Comparison of ENCODE assay signal across 8 mouse cellular contexts in the genomic region with DNA sequence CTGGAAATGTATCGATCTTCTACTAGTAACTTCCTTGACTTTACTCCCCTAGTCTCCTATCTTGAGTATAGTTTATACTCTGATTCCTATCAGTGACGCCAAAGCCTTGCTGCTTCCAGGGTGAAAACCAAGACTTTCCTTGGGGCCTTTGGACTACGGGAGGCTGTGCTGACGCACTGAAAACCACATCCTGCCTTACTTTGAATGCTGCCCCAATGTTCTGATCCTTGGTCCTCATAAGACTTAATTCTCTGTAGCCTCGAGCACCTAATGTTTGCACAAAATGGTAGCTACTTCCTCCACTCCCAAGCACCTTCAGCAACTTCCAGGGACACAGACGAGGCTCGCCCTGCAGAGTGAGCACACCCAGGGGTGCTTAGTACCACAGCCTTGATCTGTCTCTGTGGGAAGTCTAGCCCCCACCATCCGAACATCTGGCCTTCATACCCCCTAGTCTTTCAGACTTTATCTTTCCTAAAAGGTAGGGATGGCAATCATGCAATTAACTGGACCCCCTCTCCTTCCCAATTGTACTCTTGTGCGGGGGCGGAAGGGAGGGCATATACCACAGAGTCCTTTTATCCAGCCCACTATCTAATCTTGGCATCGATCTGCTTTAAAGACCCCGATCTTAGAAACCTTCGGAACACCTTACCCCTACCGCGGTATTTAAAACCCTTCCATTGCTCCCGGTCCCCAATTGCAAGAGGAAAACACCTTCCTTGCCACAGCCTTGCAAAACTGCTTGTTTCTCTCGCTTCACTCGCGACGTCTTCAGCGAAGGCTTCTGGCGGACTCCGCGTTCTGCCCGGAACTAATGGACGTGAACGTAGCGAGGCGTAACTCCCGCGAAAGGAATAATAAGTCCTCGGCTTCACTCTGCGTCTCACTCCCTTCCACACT. TPM values are rescaled to one million over a fixed set of nuclear protein-coding genes. Genes with fewer than 3 reads are reported as not detected.
DNase-seq lines count a peak whose midpoint lies in the region; ATAC-seq lines count a peak whose summit lies in the region.

No protein-coding gene starts in this region.

- H3K4me3 ChIP-seq in erythroblast, embryonic 14.5 days (replicated peaks): peak overlapping the region; percentile 68
- H3K4me3 ChIP-seq in limb, embryonic 13.5 days: peak overlapping the region; percentile 97
- peak overlapping the region; percentile 96 for H3K4me3 ChIP-seq in stomach, embryonic 14.5 days (ENCODE audit: low read depth, low read length)

- DNase-seq in frontal cortex, postnatal 36 days (ENCODE audit: low spot score in 2 of 2): no peak
- peak; percentile 79 for DNase-seq in 416B (ENCODE audit: low read depth)
- no peak for DNase-seq in spleen, adult 12 weeks (ENCODE audit: low spot score)
- DNase-seq in ovary, postnatal 36 days (ENCODE audit: low spot score): no peak

- peak; percentile 1; the same call in 1 of the 2 replicates for ATAC-seq in frontal cortex, adult (ENCODE audit: low TSS enrichment)
- ATAC-seq in limb, embryonic 13.5 days (ENCODE audit: low FRiP score, low read depth): peak; percentile 21; the same call in 1 of the 2 replicates
- ATAC-seq in stomach, embryonic 14.5 days (ENCODE audit: insufficient number of reproducible peaks, insufficient read depth, low FRiP score, low read depth): peak; percentile 12; the same call in 1 of the 2 replicates

- no peaks in the 10 kb centered on the region for H3K9me3 ChIP-seq in erythroblast, embryonic 14.5 days (ENCODE audit: control insufficient read depth, low read length)
- H3K9me3 ChIP-seq in limb, embryonic 13.5 days: no peaks in the 10 kb centered on the region
- H3K9me3 ChIP-seq in stomach, embryonic 14.5 days (ENCODE audit: control insufficient read depth, low read depth, low read length): no peaks in the 10 kb centered on the region

- WGBS in limb, embryonic 13.5 days: 9% methylated on average over 33 of the region's 33 CpGs
- 10% methylated on average over 33 of the region's 33 CpGs for WGBS in stomach, embryonic 14.5 days

- no peaks in the 10 kb centered on the region for H3K36me3 ChIP-seq in erythroblast, embryonic 14.5 days (ENCODE audit: control insufficient read depth)
- H3K36me3 ChIP-seq in limb, embryonic 13.5 days: no peaks in the 10 kb centered on the region
- no peaks in the 10 kb centered on the region for H3K36me3 ChIP-seq in stomach, embryonic 14.5 days (ENCODE audit: control insufficient read depth, insufficient read depth, low read length)

- peak overlapping the region; percentile 80 for H3K9ac ChIP-seq in limb, embryonic 13.5 days
- H3K9ac ChIP-seq in stomach, embryonic 14.5 days (replicated peaks; ENCODE audit: low read depth, low read length): peak overlapping the region; percentile 53

- H3K27me3 ChIP-seq in erythroblast, embryonic 14.5 days (ENCODE audit: control insufficient read depth): no peaks in the 10 kb centered on the region
- H3K27me3 ChIP-seq in limb, embryonic 13.5 days: no peaks in the 10 kb centered on the region
- no peaks in the 10 kb centered on the region for H3K27me3 ChIP-seq in stomach, embryonic 14.5 days (ENCODE audit: control insufficient read depth, insufficient read depth, low read length)

- H3K27ac ChIP-seq in limb, embryonic 13.5 days: peak overlapping the region; percentile 76
- H3K27ac ChIP-seq in stomach, embryonic 14.5 days (ENCODE audit: low read length): peak overlapping the region; percentile 81

- H3K4me2 ChIP-seq in limb, embryonic 13.5 days (replicated peaks): peak overlapping the region; percentile 92
- peak overlapping the region; percentile 71 for H3K4me2 ChIP-seq in stomach, embryonic 14.5 days (replicated peaks; ENCODE audit: low read depth, low read length)

- H3K4me1 ChIP-seq in erythroblast, embryonic 14.5 days (ENCODE audit: control insufficient read depth): peaks cover 47% of the 10 kb centered on the region
- peaks cover 26% of the 10 kb centered on the region for H3K4me1 ChIP-seq in limb, embryonic 13.5 days
- peaks cover 14% of the 10 kb centered on the region; the same call in 1 of the 2 replicates for H3K4me1 ChIP-seq in stomach, embryonic 14.5 days (ENCODE audit: control insufficient read depth, insufficient read depth, low read length)

RNA-seq across cellular contexts. Expression of gene Gan, which starts 0.8 kb away (rescaled TPM):
- 0.18 and 0.24 TPM in 2 replicates for polyA plus RNA-seq in erythroblast, embryonic 14.5 days (2012)
- 2.7 and 2.8 TPM in 2 replicates for polyA plus RNA-seq in limb, embryonic 13.5 days (2015; fragmentation: Nextera tagmentation; extraction: Ambion mirVana)
- polyA plus RNA-seq in stomach, embryonic 14.5 days (2014; fragmentation: Nextera tagmentation; extraction: Ambion mirVana): 3.9 and 4.2 TPM in 2 replicates
